Mouse (Mus musculus): ENCODE data around the gene Ptprd. TPM values are rescaled to one million over a fixed set of nuclear protein-coding genes. Genes with fewer than 3 reads are reported as not detected.

Gene Ptprd
- polyA plus RNA-seq, 1 experiment from 2014 or later = 14.0 TPM

DNA sequence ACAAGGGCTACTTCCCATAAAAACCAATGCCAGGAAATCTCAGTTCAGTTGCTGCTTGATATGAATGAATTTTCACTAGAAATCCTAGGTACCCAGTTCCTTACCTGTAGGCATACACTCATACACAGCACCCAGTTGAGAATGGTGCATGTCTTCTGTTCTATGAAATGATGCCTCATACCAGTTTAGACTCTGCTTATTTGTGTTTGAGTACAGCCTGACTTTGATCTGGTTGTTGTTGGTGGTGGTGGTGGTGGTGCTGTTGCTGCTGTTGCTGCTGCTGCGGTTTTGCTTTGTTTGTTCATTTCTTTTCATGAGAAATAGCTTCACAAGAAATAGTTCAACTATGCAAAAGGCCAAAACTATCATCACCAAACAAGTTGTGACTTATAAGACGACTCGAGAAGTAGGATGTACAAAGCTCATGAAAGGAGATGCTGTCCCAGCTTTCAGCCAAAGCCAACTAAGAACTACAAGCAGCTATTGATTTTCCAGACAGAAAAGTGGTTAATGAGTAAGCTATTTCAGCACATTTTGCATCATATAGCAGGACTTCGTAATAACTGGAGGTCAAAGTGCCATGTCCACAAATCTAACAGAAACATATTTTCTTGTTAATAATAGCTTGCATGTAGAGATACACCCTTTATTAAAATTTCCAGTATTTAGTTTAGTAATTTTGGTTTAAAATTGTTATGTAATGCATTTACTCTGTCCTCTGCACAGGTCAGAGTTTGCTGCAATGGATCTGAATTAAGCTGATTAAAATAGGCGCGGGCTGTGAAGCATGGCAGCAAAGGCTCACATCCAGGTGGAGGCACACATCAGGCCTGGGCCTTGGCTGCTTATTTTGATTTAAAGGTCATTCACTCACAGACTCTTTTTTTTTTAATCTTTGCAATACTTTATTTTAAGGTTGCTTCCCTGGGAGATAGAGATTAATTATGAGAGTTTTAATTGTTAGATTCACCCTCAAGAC lies 1270.1 kb downstream of the Ptprd start:
- H3K9me3 ChIP-seq (replicated peaks; ENCODE audit: control insufficient read depth, low read length) = no peaks in the 10 kb centered on the region
- no peak overlapping the region for H3K27ac ChIP-seq (ENCODE audit: low read depth, low read length)
- WGBS (ENCODE audit: insufficient replicate concordance) = 81% methylated on average over 6 of the region's 6 CpGs
- H3K36me3 ChIP-seq (ENCODE audit: control insufficient read depth, insufficient read depth, low read length) = no peaks in the 10 kb centered on the region
- ATAC-seq (replicated peaks; ENCODE audit: insufficient number of reproducible peaks, low FRiP score, low TSS enrichment) = no peak
- no peak overlapping the region for H3K4me2 ChIP-seq
- no peak overlapping the region for H3K9ac ChIP-seq (ENCODE audit: low read depth, low read length)
- no peaks in the 10 kb centered on the region for H3K27me3 ChIP-seq (ENCODE audit: control insufficient read depth, insufficient read depth, low read length)
- H3K4me1 ChIP-seq (ENCODE audit: control insufficient read depth, insufficient read depth, low read length) = no peaks in the 10 kb centered on the region
- H3K4me3 ChIP-seq (ENCODE audit: low read depth, low read length) = no peak overlapping the region

DNA sequence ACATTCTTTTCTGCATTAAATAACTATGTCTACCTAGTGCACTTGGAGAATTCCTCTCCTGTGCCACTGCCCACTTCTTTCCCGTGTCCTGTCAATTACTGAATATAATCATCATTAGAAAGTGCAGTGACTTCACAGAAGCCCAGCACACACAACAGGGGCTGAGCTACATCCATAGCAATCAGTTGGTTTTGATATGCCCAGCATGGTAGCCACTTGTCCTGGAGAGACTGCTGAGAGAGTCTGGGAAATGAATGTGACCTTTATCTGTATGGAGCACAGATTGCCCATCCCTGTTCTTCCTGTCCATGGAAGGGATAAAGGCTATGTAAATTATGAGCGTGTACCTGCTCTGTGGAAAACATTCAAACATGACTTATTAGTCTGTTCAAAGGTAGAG lies 1280.2 kb downstream of the Ptprd start:
- no peak for ATAC-seq (replicated peaks; ENCODE audit: insufficient number of reproducible peaks, low FRiP score, low TSS enrichment)
- H3K9me3 ChIP-seq (replicated peaks; ENCODE audit: control insufficient read depth, low read length) = no peaks in the 10 kb centered on the region
- H3K4me3 ChIP-seq (ENCODE audit: low read depth, low read length) = no peak overlapping the region
- H3K27me3 ChIP-seq (ENCODE audit: control insufficient read depth, insufficient read depth, low read length) = no peaks in the 10 kb centered on the region
- H3K27ac ChIP-seq (ENCODE audit: low read depth, low read length) = no peak overlapping the region
- H3K4me2 ChIP-seq = no peak overlapping the region
- H3K36me3 ChIP-seq (ENCODE audit: control insufficient read depth, insufficient read depth, low read length) = no peaks in the 10 kb centered on the region
- no peak overlapping the region for H3K9ac ChIP-seq (ENCODE audit: low read depth, low read length)
- no peaks in the 10 kb centered on the region for H3K4me1 ChIP-seq (ENCODE audit: control insufficient read depth, insufficient read depth, low read length)
- 62% methylated on average over 2 of the region's 2 CpGs for WGBS (ENCODE audit: insufficient replicate concordance)

DNA sequence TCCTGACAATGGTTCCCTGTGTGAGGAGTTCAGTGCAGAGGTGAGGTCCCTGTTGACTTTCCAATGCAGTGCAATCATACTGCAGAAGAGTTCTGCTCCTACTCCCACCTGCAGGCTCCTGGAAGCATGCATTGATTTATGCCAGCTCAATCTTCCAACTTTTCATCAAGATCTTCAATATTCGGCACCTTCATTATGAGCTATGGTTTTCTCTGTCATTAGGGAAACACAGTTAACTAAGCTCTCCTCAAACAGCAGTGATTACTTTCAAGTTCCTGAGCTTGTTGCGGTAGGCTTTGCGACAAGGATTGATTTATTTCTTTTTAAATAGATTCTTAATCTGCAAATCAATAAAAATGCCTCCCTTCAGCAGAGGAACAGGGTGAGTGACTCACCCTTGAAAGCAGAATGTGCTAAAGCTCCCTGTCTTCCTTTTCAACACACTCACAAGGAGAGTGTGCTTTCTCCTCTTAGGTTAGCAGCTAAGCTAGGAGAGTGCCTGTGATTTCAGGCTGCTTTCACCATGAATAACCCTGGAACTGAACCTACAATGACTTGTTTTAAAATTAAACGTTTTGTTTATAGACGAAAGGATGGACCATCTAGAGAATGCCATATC lies 1298.1 kb downstream of the Ptprd start:
- no peaks in the 10 kb centered on the region for H3K27me3 ChIP-seq (ENCODE audit: control insufficient read depth, insufficient read depth, low read length)
- no peak overlapping the region for H3K27ac ChIP-seq (ENCODE audit: low read depth, low read length)
- H3K4me3 ChIP-seq (ENCODE audit: low read depth, low read length) = no peak overlapping the region
- no peaks in the 10 kb centered on the region for H3K36me3 ChIP-seq (ENCODE audit: control insufficient read depth, insufficient read depth, low read length)
- WGBS (ENCODE audit: insufficient replicate concordance) = 67% methylated on average over 5 of the region's 5 CpGs
- no peak overlapping the region for H3K4me2 ChIP-seq
- H3K4me1 ChIP-seq (ENCODE audit: control insufficient read depth, insufficient read depth, low read length) = no peaks in the 10 kb centered on the region
- no peak for ATAC-seq (replicated peaks; ENCODE audit: insufficient number of reproducible peaks, low FRiP score, low TSS enrichment)
- no peaks in the 10 kb centered on the region for H3K9me3 ChIP-seq (replicated peaks; ENCODE audit: control insufficient read depth, low read length)
- H3K9ac ChIP-seq (ENCODE audit: low read depth, low read length) = no peak overlapping the region

DNA sequence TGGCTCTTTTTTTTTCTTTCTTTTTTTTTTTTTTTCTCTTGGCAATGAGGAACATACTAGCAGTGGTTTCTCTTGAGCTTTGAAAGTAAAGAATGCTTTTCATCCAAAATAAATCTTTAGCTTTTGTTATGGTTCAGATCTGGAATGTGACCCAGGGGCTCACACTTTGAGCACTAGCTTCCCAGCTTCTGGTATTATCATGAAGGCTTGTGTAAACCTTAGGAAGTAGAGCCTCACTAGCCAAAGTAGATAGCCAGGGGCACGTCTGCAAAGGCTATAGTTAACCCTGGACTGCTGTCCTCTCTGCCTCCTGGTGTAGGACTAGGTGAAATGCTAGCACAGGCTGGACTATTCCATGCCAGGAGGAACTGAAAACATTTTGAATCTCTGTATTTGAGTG lies 1310.1 kb downstream of the Ptprd start:
- Histone ChIP-seq H3K36me3 (ENCODE audit: control insufficient read depth, insufficient read depth, low read length) (no peaks in the 10 kb centered on the region), H3K4me2 (no peak overlapping the region), H3K9me3 (replicated peaks; ENCODE audit: control insufficient read depth, low read length) (no peaks in the 10 kb centered on the region), H3K4me3 (ENCODE audit: low read depth, low read length) (no peak overlapping the region), H3K27ac (ENCODE audit: low read depth, low read length) (no peak overlapping the region), H3K27me3 (ENCODE audit: control insufficient read depth, insufficient read depth, low read length) (no peaks in the 10 kb centered on the region), H3K4me1 (ENCODE audit: control insufficient read depth, insufficient read depth, low read length) (no peaks in the 10 kb centered on the region), H3K9ac (ENCODE audit: low read depth, low read length) (no peak overlapping the region)
- no peak for ATAC-seq (replicated peaks; ENCODE audit: insufficient number of reproducible peaks, low FRiP score, low TSS enrichment)
- WGBS (ENCODE audit: insufficient replicate concordance) = 26% methylated on average over 1 of the region's 1 CpGs

DNA sequence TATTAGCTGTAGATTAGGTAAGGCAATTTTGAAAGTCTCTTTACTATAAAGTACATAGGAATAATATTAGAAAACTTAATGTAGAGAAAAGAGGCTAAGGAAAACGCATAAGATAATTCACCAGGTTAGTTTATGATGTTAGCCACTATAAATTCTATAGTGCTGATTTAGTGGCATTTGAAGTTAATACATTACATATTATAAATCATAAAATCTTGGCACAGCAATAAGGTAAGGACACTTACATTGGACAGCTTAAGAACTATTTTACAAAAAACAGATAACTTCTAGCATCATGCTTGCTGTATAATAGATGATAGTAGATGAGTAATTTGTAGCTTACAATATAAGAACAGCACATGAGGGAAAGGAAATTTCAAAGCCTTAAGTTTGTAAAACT lies 1322.1 kb downstream of the Ptprd start:
- H3K4me1 ChIP-seq (ENCODE audit: control insufficient read depth, insufficient read depth, low read length) = no peaks in the 10 kb centered on the region
- WGBS (ENCODE audit: insufficient replicate concordance) = 88% methylated on average over 1 of the region's 1 CpGs
- ATAC-seq (replicated peaks; ENCODE audit: insufficient number of reproducible peaks, low FRiP score, low TSS enrichment) = no peak

DNA sequence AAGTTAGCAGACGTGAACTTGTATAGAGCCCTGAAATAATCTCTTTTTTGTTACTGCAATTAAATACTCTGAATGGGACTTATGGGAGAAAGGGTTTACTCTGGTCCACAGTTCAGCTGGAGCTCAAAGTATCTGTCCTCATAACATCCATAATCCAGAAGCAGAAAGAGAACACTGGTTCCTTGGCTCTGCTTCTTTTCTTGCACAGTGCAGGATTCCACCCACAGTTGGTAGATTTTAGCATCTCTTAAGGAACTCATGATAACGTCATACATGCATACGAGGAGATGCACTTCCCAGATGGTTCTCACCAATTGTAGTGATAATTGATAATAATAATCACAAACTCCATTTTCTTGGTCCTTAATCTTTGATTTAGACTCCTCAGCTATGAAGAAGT lies 1330.2 kb downstream of the Ptprd start:
- Histone ChIP-seq H3K36me3 (ENCODE audit: control insufficient read depth, insufficient read depth, low read length) (no peaks in the 10 kb centered on the region), H3K4me2 (no peak overlapping the region), H3K27me3 (ENCODE audit: control insufficient read depth, insufficient read depth, low read length) (no peaks in the 10 kb centered on the region), H3K9ac (ENCODE audit: low read depth, low read length) (no peak overlapping the region), H3K4me3 (ENCODE audit: low read depth, low read length) (no peak overlapping the region), H3K9me3 (replicated peaks; ENCODE audit: control insufficient read depth, low read length) (no peaks in the 10 kb centered on the region), H3K27ac (ENCODE audit: low read depth, low read length) (no peak overlapping the region), H3K4me1 (ENCODE audit: control insufficient read depth, insufficient read depth, low read length) (no peaks in the 10 kb centered on the region)
- 63% methylated on average over 3 of the region's 3 CpGs for WGBS (ENCODE audit: insufficient replicate concordance)
- ATAC-seq (replicated peaks; ENCODE audit: insufficient number of reproducible peaks, low FRiP score, low TSS enrichment) = no peak

More for the DNA sequence above, 1322.1 kb downstream of the Ptprd start:
- Histone ChIP-seq H3K27ac (ENCODE audit: low read depth, low read length) (no peak overlapping the region), H3K9me3 (replicated peaks; ENCODE audit: control insufficient read depth, low read length) (no peaks in the 10 kb centered on the region), H3K27me3 (ENCODE audit: control insufficient read depth, insufficient read depth, low read length) (no peaks in the 10 kb centered on the region), H3K4me2 (no peak overlapping the region), H3K36me3 (ENCODE audit: control insufficient read depth, insufficient read depth, low read length) (no peaks in the 10 kb centered on the region), H3K4me3 (ENCODE audit: low read depth, low read length) (no peak overlapping the region), H3K9ac (ENCODE audit: low read depth, low read length) (no peak overlapping the region)

DNA sequence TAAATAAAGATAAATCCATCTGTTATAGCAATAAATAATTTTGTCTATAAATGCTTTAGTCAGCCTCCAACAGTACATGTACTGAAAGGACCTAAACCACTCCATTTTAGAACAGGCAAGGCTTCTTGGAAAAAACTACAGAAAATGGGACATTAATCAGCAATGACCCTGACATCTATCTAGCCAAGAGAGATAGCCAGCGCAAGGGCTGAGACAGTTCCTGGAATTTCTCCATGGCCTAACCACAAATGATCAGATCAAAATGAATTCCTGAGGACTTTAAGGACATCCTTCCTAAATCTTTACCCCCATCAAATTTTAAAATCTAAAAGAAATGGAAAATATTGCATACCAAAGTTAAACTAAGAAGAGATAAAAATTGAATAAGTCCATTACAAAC lies 1340.8 kb downstream of the Ptprd start:
- H3K27me3 ChIP-seq (ENCODE audit: control insufficient read depth, insufficient read depth, low read length) = no peaks in the 10 kb centered on the region
- no peak overlapping the region for H3K27ac ChIP-seq (ENCODE audit: low read depth, low read length)
- H3K9me3 ChIP-seq (replicated peaks; ENCODE audit: control insufficient read depth, low read length) = no peaks in the 10 kb centered on the region
- no peaks in the 10 kb centered on the region for H3K4me1 ChIP-seq (ENCODE audit: control insufficient read depth, insufficient read depth, low read length)
- ATAC-seq (replicated peaks; ENCODE audit: insufficient number of reproducible peaks, low FRiP score, low TSS enrichment) = no peak
- H3K9ac ChIP-seq (ENCODE audit: low read depth, low read length) = no peak overlapping the region
- H3K4me3 ChIP-seq (ENCODE audit: low read depth, low read length) = no peak overlapping the region
- H3K36me3 ChIP-seq (ENCODE audit: control insufficient read depth, insufficient read depth, low read length) = no peaks in the 10 kb centered on the region
- WGBS (ENCODE audit: insufficient replicate concordance) = 81% methylated on average over 1 of the region's 1 CpGs
- no peak overlapping the region for H3K4me2 ChIP-seq

DNA sequence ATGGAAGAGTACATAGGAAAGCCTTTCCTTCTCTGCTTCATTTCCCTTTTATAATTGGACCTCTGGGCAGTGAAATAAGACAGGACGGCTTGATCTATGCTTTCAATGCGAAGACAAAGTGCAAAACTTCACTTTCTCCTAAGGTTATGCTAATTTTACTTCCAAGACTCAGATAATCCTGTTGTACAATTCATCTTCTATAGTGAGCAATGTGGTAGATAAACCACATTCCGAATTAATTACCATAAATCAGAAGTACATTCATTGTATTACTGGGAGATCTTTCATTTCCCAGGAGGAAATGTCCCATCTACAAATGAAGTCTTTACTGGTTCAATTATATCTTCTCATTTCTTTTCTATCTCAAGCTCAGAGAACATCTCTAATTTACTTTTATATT lies 1346.2 kb downstream of the Ptprd start:
- H3K9ac ChIP-seq (ENCODE audit: low read depth, low read length) = no peak overlapping the region
- no peaks in the 10 kb centered on the region for H3K36me3 ChIP-seq (ENCODE audit: control insufficient read depth, insufficient read depth, low read length)
- H3K4me1 ChIP-seq (ENCODE audit: control insufficient read depth, insufficient read depth, low read length) = no peaks in the 10 kb centered on the region
- no peak overlapping the region for H3K4me3 ChIP-seq (ENCODE audit: low read depth, low read length)
- H3K27ac ChIP-seq (ENCODE audit: low read depth, low read length) = no peak overlapping the region
- H3K9me3 ChIP-seq (replicated peaks; ENCODE audit: control insufficient read depth, low read length) = no peaks in the 10 kb centered on the region
- 76% methylated on average over 3 of the region's 3 CpGs for WGBS (ENCODE audit: insufficient replicate concordance)
- H3K4me2 ChIP-seq = no peak overlapping the region
- no peak for ATAC-seq (replicated peaks; ENCODE audit: insufficient number of reproducible peaks, low FRiP score, low TSS enrichment)
- H3K27me3 ChIP-seq (ENCODE audit: control insufficient read depth, insufficient read depth, low read length) = no peaks in the 10 kb centered on the region
